Mouse (Mus musculus): ENCODE measurements around the gene Smco4. TPM values are rescaled to one million over a fixed set of nuclear protein-coding genes. Genes with fewer than 3 reads are reported as not detected.

Smco4 gene
- polyA plus RNA-seq (2015; fragmentation: Nextera tagmentation; extraction: Ambion mirVana): 0.32 and 0.52 TPM in 2 replicates

DNA sequence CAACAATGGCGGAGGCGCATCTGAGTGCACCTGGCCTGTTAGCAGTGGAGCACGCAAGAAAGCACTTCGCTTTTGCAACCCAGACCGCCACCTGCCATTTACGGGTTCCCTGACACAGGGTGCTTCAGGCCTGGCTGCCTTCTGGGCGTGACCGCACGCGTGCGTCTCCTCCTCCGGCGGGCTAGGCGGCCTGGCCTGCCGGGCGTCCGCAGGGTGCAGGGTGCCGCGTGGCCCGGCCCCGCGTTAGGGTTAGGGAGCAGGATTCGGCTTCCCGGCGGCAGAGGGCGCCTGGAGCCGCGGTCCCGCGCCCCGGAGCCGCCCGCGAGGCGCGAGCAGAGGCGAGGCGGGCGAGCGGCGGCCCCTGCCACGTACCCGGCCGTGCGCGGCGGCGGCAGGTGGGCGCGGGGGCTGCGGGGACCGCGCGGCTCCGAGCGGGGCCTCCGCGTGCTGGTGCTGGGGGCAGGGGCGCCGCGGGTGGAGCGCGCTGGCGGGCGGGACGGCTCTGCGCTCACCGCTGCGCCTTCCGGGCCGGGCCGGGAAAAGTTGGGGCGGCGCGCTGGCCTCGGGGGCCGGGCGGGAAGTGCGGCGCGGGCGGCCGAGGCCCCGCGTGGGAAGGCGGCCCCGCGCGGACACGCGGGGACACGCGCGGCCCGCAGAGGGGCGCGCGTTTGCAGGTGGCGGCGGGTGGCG is at the start of gene Smco4:
TSS of gene Smco4 (plus strand) at position 198 of the 690 bp plus-strand sequence.
- peak within 1 kb of the TSS; percentile 85 for H3K9ac ChIP-seq
- no peaks in the 10 kb centered on the region for H3K36me3 ChIP-seq
- under 1% methylated on average over 73 of the region's 101 CpGs for WGBS
- peak within 1 kb of the TSS; percentile 95 for H3K4me2 ChIP-seq
- peaks cover 4% of the 10 kb centered on the region for H3K27me3 ChIP-seq
- H3K4me1 ChIP-seq (replicated peaks): peaks cover 23% of the 10 kb centered on the region
- ATAC-seq (ENCODE audit: low read depth): peak; percentile 90
- H3K4me3 ChIP-seq: peak within 1 kb of the TSS; percentile 78
- H3K27ac ChIP-seq (replicated peaks): peak within 1 kb of the TSS; percentile 63
- H3K9me3 ChIP-seq: no peaks in the 10 kb centered on the region

DNA sequence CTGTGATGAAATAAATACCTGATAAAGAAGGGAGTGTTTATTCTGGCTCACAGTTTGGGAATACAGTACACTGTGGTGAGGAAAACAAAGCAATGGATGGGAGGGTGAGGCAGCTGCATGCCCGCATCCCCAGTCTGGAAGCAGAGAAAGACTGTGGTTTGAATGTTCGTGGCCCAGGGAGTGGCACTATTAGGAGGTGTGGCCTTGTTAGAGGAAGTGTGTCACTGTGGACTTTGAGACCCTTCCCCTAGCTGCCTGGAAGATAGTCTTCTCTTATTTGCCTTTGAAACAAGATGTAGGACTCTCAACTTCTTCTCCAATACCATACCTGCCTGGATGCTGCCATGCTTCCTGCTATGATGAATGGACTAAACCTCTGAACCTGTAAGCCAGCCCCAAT is 45.8 kb upstream of the Smco4 start:
- no peak overlapping the region for H3K9ac ChIP-seq
- no peak overlapping the region for H3K27ac ChIP-seq (replicated peaks)
- no peaks in the 10 kb centered on the region for H3K27me3 ChIP-seq
- no peaks in the 10 kb centered on the region for H3K36me3 ChIP-seq
- peaks cover 6% of the 10 kb centered on the region for H3K4me1 ChIP-seq (replicated peaks)
- no peak for ATAC-seq (ENCODE audit: low read depth)
- WGBS: 72% methylated on average over 2 of the region's 2 CpGs
- H3K4me2 ChIP-seq: no peak overlapping the region
- H3K9me3 ChIP-seq: no peaks in the 10 kb centered on the region
- H3K4me3 ChIP-seq: no peak overlapping the region

DNA sequence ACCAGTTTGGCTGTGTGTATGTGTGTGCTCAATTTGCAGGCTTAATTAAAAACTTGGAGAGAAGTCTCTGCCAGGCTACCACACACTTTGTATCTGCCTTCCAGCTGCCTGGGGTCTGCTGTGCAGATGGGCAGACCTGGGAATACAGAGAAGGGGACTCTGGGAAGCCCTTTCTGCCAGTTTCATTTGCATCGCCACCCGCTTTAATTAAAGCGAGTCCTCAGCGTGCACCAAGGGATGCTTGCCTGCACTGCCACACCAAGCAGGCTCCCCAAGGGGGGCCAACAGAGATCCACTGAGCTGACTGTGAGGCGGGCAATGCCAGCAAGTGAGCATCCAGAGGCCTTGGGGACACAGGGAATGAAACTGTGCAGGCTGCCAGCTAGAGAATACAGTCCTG is 42.3 kb upstream of the Smco4 start:
- H3K9ac ChIP-seq: no peak overlapping the region
- peaks cover 6% of the 10 kb centered on the region for H3K4me1 ChIP-seq (replicated peaks)
- WGBS: 35% methylated on average over 5 of the region's 5 CpGs
- no peaks in the 10 kb centered on the region for H3K9me3 ChIP-seq
- no peak overlapping the region for H3K27ac ChIP-seq (replicated peaks)
- H3K4me3 ChIP-seq: no peak overlapping the region
- no peak overlapping the region for H3K4me2 ChIP-seq
- no peaks in the 10 kb centered on the region for H3K36me3 ChIP-seq
- H3K27me3 ChIP-seq: no peaks in the 10 kb centered on the region
- ATAC-seq (ENCODE audit: low read depth): no peak

DNA sequence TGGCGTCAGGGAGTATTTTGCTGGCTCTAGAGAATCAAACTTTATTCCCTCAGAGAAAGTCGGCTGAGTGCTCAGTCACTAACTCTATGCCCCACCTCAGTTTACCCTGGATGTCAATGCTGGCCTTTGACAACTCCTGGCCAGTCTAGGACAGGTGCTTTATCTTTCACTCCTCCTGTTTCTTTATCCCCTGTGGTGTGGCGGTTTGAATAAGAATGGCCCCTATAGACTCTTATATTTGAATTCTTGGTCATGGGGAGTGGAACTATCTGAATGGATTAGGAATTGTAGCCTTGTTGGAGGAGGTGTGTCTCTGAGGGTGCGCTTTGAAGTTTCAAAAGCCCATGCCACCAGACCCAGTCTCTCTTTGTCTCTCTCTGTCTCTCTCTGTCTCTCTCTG is 21.0 kb upstream of the Smco4 start:
- Histone ChIP-seq H3K9me3 (peaks cover under 1% of the 10 kb centered on the region; the same call in 1 of the 2 replicates), H3K36me3 (no peaks in the 10 kb centered on the region), H3K4me3 (no peak overlapping the region), H3K4me1 (replicated peaks) (no peaks in the 10 kb centered on the region), H3K27ac (replicated peaks) (no peak overlapping the region), H3K9ac (no peak overlapping the region), H3K4me2 (no peak overlapping the region), H3K27me3 (no peaks in the 10 kb centered on the region)
- WGBS: 60% methylated on average over 4 of the region's 4 CpGs
- ATAC-seq (ENCODE audit: low read depth): no peak

DNA sequence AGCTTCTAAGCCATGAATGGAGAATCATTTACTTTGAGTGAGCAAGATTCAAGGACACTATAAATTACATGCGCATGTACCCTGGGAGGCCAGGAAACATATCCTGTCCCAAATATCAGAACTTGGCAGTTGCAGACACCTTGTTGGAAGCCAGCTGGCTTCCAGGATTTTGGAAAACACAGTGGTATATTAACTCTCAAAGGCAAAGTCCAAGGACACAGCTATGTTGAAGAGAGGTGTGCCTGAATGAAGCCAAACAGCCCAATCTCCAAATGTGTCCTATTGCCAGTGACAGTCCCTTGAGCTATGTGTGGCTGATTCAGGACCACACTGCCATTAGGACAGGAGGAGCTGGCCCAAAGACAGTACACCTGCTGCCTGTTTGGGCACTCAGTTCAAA is 20.0 kb upstream of the Smco4 start:
- H3K9ac ChIP-seq: no peak overlapping the region
- H3K9me3 ChIP-seq: no peaks in the 10 kb centered on the region
- H3K27me3 ChIP-seq: no peaks in the 10 kb centered on the region
- no peaks in the 10 kb centered on the region for H3K36me3 ChIP-seq
- no peak overlapping the region for H3K4me3 ChIP-seq
- H3K4me1 ChIP-seq (replicated peaks): no peaks in the 10 kb centered on the region
- H3K27ac ChIP-seq (replicated peaks): no peak overlapping the region
- H3K4me2 ChIP-seq: no peak overlapping the region
- WGBS: 92% methylated on average over 1 of the region's 1 CpGs
- ATAC-seq (ENCODE audit: low read depth): no peak

DNA sequence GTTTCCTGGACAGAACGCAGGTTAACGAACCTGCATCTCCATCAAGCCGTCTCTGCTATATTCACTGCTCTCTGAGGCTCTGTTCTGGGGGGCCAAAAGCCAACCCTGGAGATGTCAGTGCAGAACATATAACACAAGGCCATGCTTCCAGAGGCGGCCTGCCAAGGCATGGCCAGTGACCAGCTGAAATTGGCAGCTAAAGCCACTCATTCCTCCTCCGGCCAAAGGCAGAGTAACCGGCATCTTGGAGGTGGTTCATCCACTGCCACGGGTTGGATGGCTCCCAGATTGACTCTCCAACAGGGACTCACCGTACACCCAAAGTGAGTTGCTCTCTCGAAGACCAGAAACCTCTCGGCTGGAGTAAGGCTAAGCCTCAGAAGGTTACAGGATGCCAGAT is 15.7 kb upstream of the Smco4 start:
- Histone ChIP-seq H3K27ac (replicated peaks) (no peak overlapping the region), H3K27me3 (no peaks in the 10 kb centered on the region), H3K36me3 (no peaks in the 10 kb centered on the region), H3K9me3 (no peaks in the 10 kb centered on the region), H3K9ac (no peak overlapping the region), H3K4me2 (no peak overlapping the region), H3K4me3 (no peak overlapping the region), H3K4me1 (replicated peaks) (no peaks in the 10 kb centered on the region)
- WGBS: 87% methylated on average over 10 of the region's 10 CpGs
- no peak for ATAC-seq (ENCODE audit: low read depth)

DNA sequence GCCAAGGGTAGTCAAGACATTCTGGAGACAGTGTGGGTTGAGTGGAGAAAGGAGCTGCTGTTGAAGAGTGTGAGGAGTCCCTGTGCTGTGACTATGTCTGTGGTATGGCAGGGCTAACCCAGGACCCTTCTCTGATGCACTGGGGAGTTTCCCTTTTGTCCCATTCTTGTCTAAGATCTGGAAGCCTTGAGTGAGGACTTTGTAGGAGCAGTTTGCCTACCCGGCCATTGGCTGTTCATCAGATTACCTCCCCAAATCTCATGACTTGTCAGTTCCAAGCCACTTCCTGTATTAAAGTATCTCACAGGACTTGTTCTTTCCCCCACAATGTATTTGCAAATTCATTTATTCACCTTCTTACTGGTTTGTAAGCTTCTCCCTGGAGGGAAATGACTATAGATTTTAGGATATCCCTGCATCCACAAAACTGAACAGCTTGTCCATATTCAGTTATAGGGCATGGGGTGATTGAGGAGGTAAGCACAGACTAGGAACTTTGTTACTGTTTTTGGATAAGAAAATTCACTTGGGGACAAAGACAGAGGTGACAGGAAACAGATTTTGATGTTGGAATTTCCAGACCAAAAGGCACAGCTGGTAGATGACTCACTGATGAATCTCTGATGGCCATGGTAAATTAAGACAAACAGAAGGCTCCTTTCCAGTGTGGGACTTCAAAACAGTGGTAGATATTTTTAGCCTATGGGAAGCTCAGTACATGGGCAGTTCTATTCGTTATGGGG is 5.4 kb upstream of the Smco4 start:
- H3K4me2 ChIP-seq: no peak overlapping the region
- H3K4me1 ChIP-seq (replicated peaks): peaks cover under 1% of the 10 kb centered on the region
- ATAC-seq (ENCODE audit: low read depth): no peak
- no peak overlapping the region for H3K9ac ChIP-seq
- H3K9me3 ChIP-seq: no peaks in the 10 kb centered on the region
- 67% methylated on average over 2 of the region's 2 CpGs for WGBS
- no peak overlapping the region for H3K27ac ChIP-seq (replicated peaks)
- no peak overlapping the region for H3K4me3 ChIP-seq
- H3K36me3 ChIP-seq: no peaks in the 10 kb centered on the region
- peaks cover 4% of the 10 kb centered on the region for H3K27me3 ChIP-seq

DNA sequence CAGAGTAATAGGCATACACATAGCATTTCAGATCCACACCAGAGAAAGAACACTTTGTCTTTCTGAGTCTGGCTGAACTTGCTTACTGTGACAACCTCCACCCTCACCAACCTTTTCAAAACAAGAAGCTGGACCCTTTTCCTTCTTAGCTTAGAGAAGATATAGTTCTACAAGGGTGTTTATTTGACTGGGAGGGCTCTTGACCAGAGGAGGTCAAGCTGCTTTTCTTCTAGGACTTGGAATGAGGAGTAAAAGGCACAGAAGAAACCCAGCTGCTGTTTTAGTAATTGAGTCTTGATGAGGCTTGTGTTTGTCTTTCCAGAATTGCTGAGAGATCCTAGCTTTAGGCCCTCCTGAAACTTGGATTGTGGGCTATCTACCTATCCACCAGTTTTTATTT is 3.9 kb upstream of the Smco4 start:
- H3K4me2 ChIP-seq: no peak overlapping the region
- H3K9ac ChIP-seq: no peak overlapping the region
- peaks cover 7% of the 10 kb centered on the region for H3K4me1 ChIP-seq (replicated peaks)
- ATAC-seq (ENCODE audit: low read depth): no peak
- H3K9me3 ChIP-seq: no peaks in the 10 kb centered on the region
- peaks cover 4% of the 10 kb centered on the region for H3K27me3 ChIP-seq
- H3K4me3 ChIP-seq: no peak overlapping the region
- no peaks in the 10 kb centered on the region for H3K36me3 ChIP-seq
- no peak overlapping the region for H3K27ac ChIP-seq (replicated peaks)

DNA sequence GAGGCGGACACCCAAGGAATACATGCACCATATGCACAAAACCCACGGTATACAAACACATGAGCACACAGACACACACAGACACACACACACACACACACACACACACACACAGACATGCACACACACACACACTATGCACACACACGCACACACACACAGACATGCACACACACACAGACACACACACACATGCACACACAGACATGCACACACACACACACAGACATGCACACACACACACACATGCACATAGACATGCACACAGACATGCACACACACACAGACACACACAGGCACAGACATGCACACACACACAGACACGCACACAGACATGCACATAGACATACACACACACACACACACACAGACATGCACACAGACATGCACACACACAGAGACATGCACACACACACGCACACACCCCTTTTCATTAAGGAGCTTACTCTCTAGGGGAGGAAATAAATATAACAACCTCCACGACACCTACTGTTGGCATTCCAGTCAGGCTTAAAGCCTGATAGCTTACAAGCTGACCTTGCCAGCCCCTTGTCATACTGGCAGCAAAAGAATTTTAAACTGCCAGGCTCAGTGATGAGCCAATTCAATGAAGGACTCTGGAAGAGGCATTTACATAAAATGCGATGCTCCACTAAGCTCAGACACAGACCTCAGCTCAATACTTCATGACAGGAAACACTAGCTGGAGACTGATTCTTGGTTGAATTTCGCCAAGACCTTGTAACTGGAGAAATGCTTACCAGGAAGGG is 2.7 kb upstream of the Smco4 start:
- Histone ChIP-seq H3K27me3 (peaks cover 4% of the 10 kb centered on the region), H3K4me1 (replicated peaks) (peaks cover 13% of the 10 kb centered on the region), H3K9me3 (no peaks in the 10 kb centered on the region), H3K4me2 (no peak overlapping the region), H3K36me3 (no peaks in the 10 kb centered on the region), H3K9ac (no peak overlapping the region), H3K27ac (replicated peaks) (no peak overlapping the region), H3K4me3 (no peak overlapping the region)
- no peak for ATAC-seq (ENCODE audit: low read depth)
- WGBS: 83% methylated on average over 8 of the region's 8 CpGs

DNA sequence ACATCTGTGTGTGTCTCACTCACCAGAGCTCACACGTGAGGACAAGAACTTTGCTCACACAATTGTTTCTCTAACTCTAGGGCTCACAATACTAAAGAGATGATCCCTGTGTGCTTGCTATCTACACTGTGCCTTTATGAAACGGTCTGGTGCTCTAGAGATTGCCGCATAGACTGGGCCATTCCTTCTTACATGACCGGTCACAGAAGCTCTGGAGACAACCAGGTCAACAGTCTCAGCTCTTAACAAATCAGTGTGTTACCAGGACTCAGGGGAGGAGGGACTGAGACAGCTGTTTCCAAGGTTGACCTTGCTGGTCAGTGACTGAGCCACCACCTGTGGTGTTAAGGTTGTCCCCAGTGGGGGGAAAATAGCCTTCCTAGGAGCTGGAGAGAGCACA is 1.5 kb upstream of the Smco4 start:
- Histone ChIP-seq H3K9me3 (no peaks in the 10 kb centered on the region), H3K4me2 (no peak overlapping the region), H3K36me3 (no peaks in the 10 kb centered on the region), H3K27ac (replicated peaks) (no peak overlapping the region), H3K4me3 (no peak overlapping the region), H3K27me3 (peaks cover 4% of the 10 kb centered on the region), H3K4me1 (replicated peaks) (peaks cover 23% of the 10 kb centered on the region), H3K9ac (no peak overlapping the region)
- no peak for ATAC-seq (ENCODE audit: low read depth)
- WGBS: 89% methylated on average over 4 of the region's 4 CpGs

DNA sequence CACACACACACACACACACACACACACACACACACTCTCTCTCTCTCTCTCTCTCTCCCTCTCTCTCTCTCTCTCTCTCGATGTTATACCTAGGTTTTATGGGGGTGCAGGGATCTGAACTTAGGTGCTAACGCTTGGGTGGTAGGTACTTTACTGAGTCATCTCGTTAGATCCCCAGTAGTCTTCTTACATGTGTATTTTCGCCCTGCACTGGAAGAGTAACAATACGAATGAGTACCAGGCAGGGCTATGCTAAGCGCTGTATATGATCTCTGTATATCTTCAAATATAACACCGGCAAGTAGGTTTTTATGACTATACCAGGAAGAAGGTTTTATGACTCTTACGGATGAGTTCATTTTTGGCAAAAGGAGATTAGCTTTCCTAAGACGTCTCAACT is 831 bp upstream of the Smco4 start:
- peaks cover 23% of the 10 kb centered on the region for H3K4me1 ChIP-seq (replicated peaks)
- 81% methylated on average over 9 of the region's 9 CpGs for WGBS
- no peak overlapping the region for H3K27ac ChIP-seq (replicated peaks)
- no peak overlapping the region for H3K4me2 ChIP-seq
- H3K4me3 ChIP-seq: no peak overlapping the region
- no peak overlapping the region for H3K9ac ChIP-seq
- peaks cover 4% of the 10 kb centered on the region for H3K27me3 ChIP-seq
- no peak for ATAC-seq (ENCODE audit: low read depth)
- no peaks in the 10 kb centered on the region for H3K36me3 ChIP-seq
- no peaks in the 10 kb centered on the region for H3K9me3 ChIP-seq

DNA sequence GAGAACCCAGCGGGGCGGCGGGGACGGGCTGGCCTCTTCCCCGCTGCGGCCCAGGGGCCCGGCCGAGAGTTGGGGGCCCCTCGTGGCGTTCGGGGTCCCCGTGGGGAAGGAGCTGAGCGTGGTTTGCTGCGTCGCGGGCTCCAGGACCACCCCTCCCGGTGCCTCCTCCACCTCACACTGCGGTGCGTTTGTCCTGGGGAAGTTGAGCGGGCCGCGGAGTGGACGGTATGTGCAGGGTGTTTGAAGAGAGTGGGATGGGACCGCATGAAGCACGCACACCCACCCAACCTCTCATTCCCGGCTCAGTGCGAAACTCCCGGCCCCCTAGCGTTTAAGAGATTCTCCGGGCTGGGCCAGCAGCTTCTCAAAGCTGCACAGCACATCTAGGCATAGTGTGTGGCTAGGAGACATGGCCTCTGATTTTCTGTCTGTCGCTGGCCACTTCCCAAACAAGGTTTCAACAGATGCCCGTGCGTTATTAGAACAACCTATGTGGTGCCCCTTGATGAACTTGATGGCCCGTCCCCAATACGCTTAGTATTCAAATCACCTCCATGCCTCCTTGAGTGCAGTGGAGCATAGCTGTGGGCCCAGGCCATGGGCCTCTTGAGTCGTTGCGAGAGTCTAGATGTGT is 810 bp downstream of the Smco4 start:
- H3K4me2 ChIP-seq: peak overlapping the region; percentile 95
- H3K9me3 ChIP-seq: no peaks in the 10 kb centered on the region
- peaks cover 23% of the 10 kb centered on the region for H3K4me1 ChIP-seq (replicated peaks)
- peak overlapping the region; percentile 78 for H3K4me3 ChIP-seq
- peak overlapping the region; percentile 85 for H3K9ac ChIP-seq
- WGBS: 3% methylated on average over 29 of the region's 37 CpGs
- H3K36me3 ChIP-seq: no peaks in the 10 kb centered on the region
- H3K27me3 ChIP-seq: peaks cover 4% of the 10 kb centered on the region
- peak overlapping the region; percentile 63 for H3K27ac ChIP-seq (replicated peaks)
- peak; percentile 80 for ATAC-seq (ENCODE audit: low read depth)
